Mouse (Mus musculus) gastrocnemius, postnatal 4 days (tissue): ENCODE results near the gene Fndc5. TPM values are rescaled to one million over a fixed set of nuclear protein-coding genes. Genes with fewer than 3 reads are reported as not detected.

Source experiments
- total RNA-seq, 2 experiments: library from RNA; stranded (reverse); gene quantifications; 2 replicates each; pipeline ENCODE4 v1.2.3; 2021

The Fndc5 gene
- total RNA-seq, 2 experiments from 2014 or later = 52.3 to 54.3 TPM

Other genes with a start within 250 kb of the Fndc5 start
- gene Azin2, start 174.6 kb upstream of the Fndc5 start, total RNA-seq = 1 to 10 TPM; 7.0 to 7.2 TPM
- 10 to 100 TPM; 58.2 to 67.2 TPM for gene Ak2, start 145.0 kb upstream of the Fndc5 start, total RNA-seq
- gene Rnf19b, start 78.7 kb upstream of the Fndc5 start, total RNA-seq = 10 to 100 TPM; 16.0 to 18.0 TPM
- gene Tmem54, start 31.5 kb upstream of the Fndc5 start, total RNA-seq = under 1 TPM in 1 of 2 experiments, not detected in 1; 0.73 TPM
- gene Hpca, start 15.0 kb upstream of the Fndc5 start, total RNA-seq = 1 to 10 TPM in 1 of 2 experiments, under 1 TPM in 1; 0.52 to 1.1 TPM
- 10 to 100 TPM; 20.4 to 21.7 TPM for gene S100pbp, start 52.7 kb downstream of the Fndc5 start, total RNA-seq
- gene Yars, start 52.8 kb downstream of the Fndc5 start, total RNA-seq = 10 to 100 TPM; 47.6 to 50.1 TPM
- gene C77080, start 124.4 kb downstream of the Fndc5 start, total RNA-seq = 1 to 10 TPM; 8.2 to 9.7 TPM
- gene Sync, start 150.6 kb downstream of the Fndc5 start, total RNA-seq = 10 to 100 TPM; 77.8 to 78.7 TPM
- gene Rbbp4, start 198.4 kb downstream of the Fndc5 start, total RNA-seq = 100 to 1,000 TPM; 166 to 179 TPM
- 10 to 100 TPM; 28.2 to 28.8 TPM for gene Zbtb8os, start 198.7 kb downstream of the Fndc5 start, total RNA-seq
- gene Zbtb8a, start 241.1 kb downstream of the Fndc5 start, total RNA-seq = 1 to 10 TPM; 6.7 to 7.5 TPM